Mouse (Mus musculus) effector memory CD4-positive, alpha-beta T cell, adult 5 months (primary cell): ENCODE data around the gene 2310030G06Rik. TPM values are rescaled to one million over a fixed set of nuclear protein-coding genes. Genes with fewer than 3 reads are reported as not detected.

Experiments used
- polyA plus RNA-seq: library from polyadenylated mRNA; unstranded; fragments of 100-300 nt; shearing (Covaris generic); gene quantifications from one replicate; pipeline ENCODE4 v1.2.1, GENCODE M21; 2017

2310030G06Rik gene
- polyA plus RNA-seq: not detected

GRCm38 (mm10) chr9:50746214-50746677 lies at the start of gene 2310030G06Rik:
TSS of gene 2310030G06Rik (minus strand) at chr9:50746536.

GRCm38 (mm10) chr9:50774991-50775612 lies 28.8 kb upstream of the 2310030G06Rik start, which contains the start of the genes Alg9 and 1110032A03Rik:
TSS of gene Alg9 (plus strand) at chr9:50775019.
TSS of gene 1110032A03Rik (minus strand) at chr9:50775520.

GRCm38 (mm10) chr9:50768107-50769002 lies 22.0 kb upstream of the 2310030G06Rik start, which contains the start of gene Fdxacb1:
TSS of gene Fdxacb1 (plus strand) at chr9:50768236.

GRCm38 (mm10) chr9:50752054-50752602 lies 5.8 kb upstream of the 2310030G06Rik start, which contains the start of gene Hspb2:
TSS of gene Hspb2 (minus strand) at chr9:50752354.

DNA sequence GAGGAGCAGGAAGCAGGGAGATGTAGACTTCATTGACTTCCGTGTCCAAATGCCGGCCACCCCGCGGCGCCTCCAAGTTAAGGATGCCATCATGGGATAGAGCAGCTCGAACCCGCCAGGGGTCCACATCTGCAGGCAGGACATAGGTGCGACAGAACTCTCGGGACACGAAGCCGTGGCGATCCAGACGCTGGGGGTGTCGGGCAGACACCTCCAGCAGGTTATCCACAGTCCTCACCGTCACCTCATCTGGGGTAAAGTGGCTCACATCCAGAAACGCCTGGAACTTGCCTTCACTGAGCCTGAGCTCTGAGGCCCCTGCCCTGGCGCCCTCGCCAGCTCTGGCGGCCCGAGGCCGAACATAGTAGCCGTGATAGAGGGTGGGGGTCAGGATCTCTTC lies 5.0 kb upstream of the 2310030G06Rik start, which contains the start of gene Cryab:
Gene Cryab (plus strand): TSS at position 3 of the 400 bp plus-strand sequence.

DNA sequence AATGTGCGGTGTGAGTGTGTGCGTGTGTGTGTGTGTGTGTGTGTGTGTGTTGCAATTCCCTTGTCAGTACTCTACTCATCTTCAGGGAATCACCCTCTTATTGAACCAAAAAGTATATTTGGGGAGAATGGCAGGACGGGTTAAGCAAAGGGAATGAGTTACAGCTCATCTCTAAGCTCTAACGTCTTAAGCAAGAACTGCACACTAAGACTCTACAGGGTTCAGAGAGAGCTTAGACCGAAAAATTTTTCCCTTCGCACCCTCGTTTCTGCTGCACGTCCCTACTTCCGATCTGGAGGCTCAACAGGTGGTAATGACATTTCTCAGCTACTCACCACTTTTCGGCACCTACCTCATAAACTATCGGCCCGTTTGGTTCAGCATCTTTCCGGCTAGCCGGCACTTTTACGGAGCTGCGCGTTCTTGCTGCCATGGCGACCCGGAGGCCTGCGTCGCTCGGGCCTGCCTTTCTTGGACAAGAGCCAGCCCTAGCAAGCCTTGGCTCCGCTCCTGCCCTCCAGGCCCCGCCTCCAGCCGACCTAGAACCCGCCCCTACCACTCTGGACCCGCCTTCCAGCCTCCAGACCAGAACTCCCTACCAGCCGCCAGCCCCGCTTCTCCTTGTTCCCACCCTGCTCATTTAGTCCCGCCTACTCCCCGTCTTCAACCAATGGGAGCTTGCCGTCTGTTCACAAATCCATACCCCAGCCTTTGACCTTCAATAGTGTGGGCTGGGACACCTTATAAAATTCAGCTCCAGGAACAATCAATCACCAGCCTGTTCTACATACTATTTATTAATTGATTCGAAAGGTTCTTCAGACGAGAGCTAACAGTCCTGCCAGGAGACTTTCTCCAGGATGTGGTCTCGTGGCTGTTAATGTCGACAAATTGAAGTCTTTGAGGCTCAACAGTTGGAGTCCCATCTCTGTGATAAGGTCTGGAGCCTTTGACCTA lies 7.1 kb downstream of the 2310030G06Rik start, which contains the start of gene Dixdc1:
Gene Dixdc1 (minus strand): TSS at position 604 of the 957 bp plus-strand sequence.

Other genes starting within 250 kb of the 2310030G06Rik start
- 52.5 TPM for gene Pts, start 217.8 kb downstream of the 2310030G06Rik start, polyA plus RNA-seq
- 3.7 TPM for gene Il18, start 191.7 kb downstream of the 2310030G06Rik start, polyA plus RNA-seq
- 0.17 TPM for gene Bco2, start 191.4 kb downstream of the 2310030G06Rik start, polyA plus RNA-seq
- not detected for gene Tex12, start 185.2 kb downstream of the 2310030G06Rik start, polyA plus RNA-seq
- 80.5 TPM for gene Sdhd, start 142.7 kb downstream of the 2310030G06Rik start, polyA plus RNA-seq
- gene Timm8b, start 142.6 kb downstream of the 2310030G06Rik start, polyA plus RNA-seq: 54.4 TPM
- gene Pih1d2, start 129.2 kb downstream of the 2310030G06Rik start, polyA plus RNA-seq: not detected
- gene Nkapd1, start 129.1 kb downstream of the 2310030G06Rik start, polyA plus RNA-seq: 23.9 TPM
- 33.5 TPM for gene Dlat, start 86.8 kb downstream of the 2310030G06Rik start, polyA plus RNA-seq
- not detected for gene Dixdc1, start 7.0 kb downstream of the 2310030G06Rik start, polyA plus RNA-seq
- not detected for gene Cryab, start 4.8 kb upstream of the 2310030G06Rik start, polyA plus RNA-seq
- not detected for gene Hspb2, start 5.8 kb upstream of the 2310030G06Rik start, polyA plus RNA-seq
- 9.1 TPM for gene Fdxacb1, start 21.7 kb upstream of the 2310030G06Rik start, polyA plus RNA-seq
- gene Alg9, start 28.5 kb upstream of the 2310030G06Rik start, polyA plus RNA-seq: 19.0 TPM
- gene 1110032A03Rik, start 29.0 kb upstream of the 2310030G06Rik start, polyA plus RNA-seq: 10.6 TPM
- 51.8 TPM for gene Ppp2r1b, start 98.8 kb upstream of the 2310030G06Rik start, polyA plus RNA-seq